ENCODE assay signal across 8 mouse cellular contexts in the genomic region with DNA sequence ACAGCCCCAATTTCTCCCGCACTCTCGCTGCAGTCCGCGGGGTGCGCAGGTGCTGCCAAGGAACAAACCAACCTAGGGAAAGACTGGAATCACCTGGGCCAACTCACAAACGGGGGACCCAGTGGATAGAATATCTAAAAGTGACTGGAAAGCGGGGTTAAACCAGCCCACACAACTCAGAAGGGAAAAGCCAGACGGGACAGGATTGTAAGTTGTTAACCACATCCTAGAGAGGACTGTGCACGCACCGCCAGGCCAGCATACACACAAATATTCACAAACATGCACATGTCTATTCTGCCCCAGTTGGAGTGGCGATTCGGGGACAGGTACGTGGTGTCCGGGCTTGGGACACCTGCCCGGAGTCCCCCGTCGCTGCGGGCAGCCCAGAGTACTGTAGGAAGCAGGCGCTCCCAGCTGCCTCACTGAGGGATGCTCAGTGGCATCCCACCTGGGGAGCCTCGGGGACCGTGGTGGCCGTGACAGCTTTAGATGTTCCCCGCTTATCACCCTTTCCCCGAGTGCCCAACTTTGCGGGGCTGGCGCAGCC. TPM values are rescaled to one million over a fixed set of nuclear protein-coding genes. Genes with fewer than 3 reads are reported as not detected.
DNase-seq lines count a peak whose midpoint lies in the region; ATAC-seq and TF ChIP-seq lines count a peak whose summit lies in the region.

No protein-coding gene starts in this region.

- H3K27ac ChIP-seq in heart, embryonic 11.5 days (ENCODE audit: low read depth, low read length): no peak overlapping the region
- H3K27ac ChIP-seq in hindbrain, embryonic 10.5 days: peak overlapping the region; percentile 91
- no peak overlapping the region for H3K27ac ChIP-seq in liver, embryonic 16.5 days (ENCODE audit: low read length)
- H3K27ac ChIP-seq in stomach, postnatal 0 days (replicated peaks): no peak overlapping the region

- H3K36me3 ChIP-seq in heart, embryonic 11.5 days (ENCODE audit: control insufficient read depth, insufficient read depth, low read length): no peaks in the 10 kb centered on the region
- H3K36me3 ChIP-seq in hindbrain, embryonic 10.5 days: 0 out of 2 replicates have a peak, but pooled peaks cover 4% of the 10 kb centered on the region
- no peaks in the 10 kb centered on the region for H3K36me3 ChIP-seq in liver, embryonic 16.5 days (ENCODE audit: control insufficient read depth, insufficient read depth)
- H3K36me3 ChIP-seq in stomach, postnatal 0 days (ENCODE audit: control insufficient read depth, insufficient read depth, low read length): no peaks in the 10 kb centered on the region

- DNase-seq in heart, adult 9 months (ENCODE audit: low spot score in 2 of 2): no peak
- DNase-seq in B cell, adult 2 months: peak; percentile 17 to 28
- peak; percentile 76 to 79 for DNase-seq in cerebellum, adult 18-20 months
- DNase-seq in hindbrain, embryonic 10.5 days (ENCODE audit: low spot score): no peak
- no peak for DNase-seq in stomach, postnatal 0 days (ENCODE audit: low spot score)
- DNase-seq in c-Kit-positive CD71-positive TER-119-positive erythroid progenitor cells, embryonic 14.5 days (ENCODE audit: low spot score): no peak

- TF ChIP-seq CTCF in stomach, postnatal 0 days (IDR thresholded peaks at IDR 0.05; ENCODE audit: low read depth): no peak; the same call in 1 of the 2 replicates

- peaks cover 17% of the 10 kb centered on the region for H3K27me3 ChIP-seq in heart, embryonic 11.5 days (ENCODE audit: control insufficient read depth, insufficient read depth, low read length)
- peaks cover 31% of the 10 kb centered on the region for H3K27me3 ChIP-seq in hindbrain, embryonic 10.5 days (ENCODE audit: insufficient read depth, poor library complexity, severe bottlenecking)
- peaks cover 28% of the 10 kb centered on the region for H3K27me3 ChIP-seq in liver, embryonic 16.5 days (ENCODE audit: control insufficient read depth, insufficient read depth, low read depth, low read length)
- no peaks in the 10 kb centered on the region for H3K27me3 ChIP-seq in stomach, postnatal 0 days (ENCODE audit: control insufficient read depth, insufficient read depth, low read length)

- peak overlapping the region; percentile 71 for H3K9ac ChIP-seq in heart, embryonic 11.5 days (ENCODE audit: low read depth, low read length)
- no peak overlapping the region for H3K9ac ChIP-seq in liver, embryonic 16.5 days (ENCODE audit: low read depth, low read length)
- peak overlapping the region; percentile 76 for H3K9ac ChIP-seq in stomach, postnatal 0 days (ENCODE audit: low read length)

- no peak for TF ChIP-seq EP300 in stomach, postnatal 0 days (optimal IDR thresholded peaks at IDR 0.05)

- H3K4me1 ChIP-seq in heart, embryonic 11.5 days (ENCODE audit: control insufficient read depth, insufficient read depth, low read length): no peaks in the 10 kb centered on the region
- peaks cover 13% of the 10 kb centered on the region for H3K4me1 ChIP-seq in hindbrain, embryonic 10.5 days (replicated peaks)
- no peaks in the 10 kb centered on the region for H3K4me1 ChIP-seq in liver, embryonic 16.5 days (ENCODE audit: control insufficient read depth, low read depth, low read length)
- H3K4me1 ChIP-seq in stomach, postnatal 0 days (replicated peaks; ENCODE audit: control insufficient read depth, insufficient read depth): no peaks in the 10 kb centered on the region

- H3K4me3 ChIP-seq in heart, embryonic 11.5 days (ENCODE audit: low read depth, low read length): peak overlapping the region; percentile 69
- H3K4me3 ChIP-seq in hindbrain, embryonic 10.5 days: peak overlapping the region; percentile 85
- peak overlapping the region; percentile 60 for H3K4me3 ChIP-seq in liver, embryonic 16.5 days (ENCODE audit: low read depth, low read length)
- H3K4me3 ChIP-seq in stomach, postnatal 0 days (ENCODE audit: low read depth, low read length): peak overlapping the region; percentile 79

- H3K4me2 ChIP-seq in heart, embryonic 11.5 days: peak overlapping the region; percentile 70
- H3K4me2 ChIP-seq in liver, embryonic 16.5 days (ENCODE audit: low read depth, low read length): peak overlapping the region; percentile 62
- H3K4me2 ChIP-seq in stomach, postnatal 0 days (replicated peaks; ENCODE audit: low read depth): peak overlapping the region; percentile 91

- no peak for ATAC-seq in heart, embryonic 11.5 days (replicated peaks; ENCODE audit: insufficient number of reproducible peaks, low FRiP score, low TSS enrichment)
- no peak for ATAC-seq in liver, embryonic 16.5 days (ENCODE audit: low read depth)
- peak; percentile 13; the same call in 1 of the 2 replicates for ATAC-seq in stomach, postnatal 0 days (ENCODE audit: low FRiP score, low TSS enrichment)

- 1% methylated on average over 26 of the region's 26 CpGs for WGBS in heart, embryonic 11.5 days (ENCODE audit: insufficient replicate concordance)
- WGBS in hindbrain, embryonic 10.5 days: under 1% methylated on average over 26 of the region's 26 CpGs
- WGBS in liver, embryonic 16.5 days (ENCODE audit: insufficient replicate concordance): 1% methylated on average over 26 of the region's 26 CpGs
- 2% methylated on average over 26 of the region's 26 CpGs for WGBS in stomach, postnatal 0 days

- H3K9me3 ChIP-seq in heart, embryonic 11.5 days (replicated peaks; ENCODE audit: control insufficient read depth, low read length): peaks cover 3% of the 10 kb centered on the region; the same call in 1 of the 2 replicates
- H3K9me3 ChIP-seq in hindbrain, embryonic 10.5 days: no peaks in the 10 kb centered on the region
- no peaks in the 10 kb centered on the region for H3K9me3 ChIP-seq in liver, embryonic 16.5 days (replicated peaks; ENCODE audit: control insufficient read depth, low read length)
- H3K9me3 ChIP-seq in stomach, postnatal 0 days (ENCODE audit: control insufficient read depth, low read length): no peaks in the 10 kb centered on the region

RNA-seq across cellular contexts. Expression of a gene that starts 1.0 kb away (rescaled TPM):
- polyA plus RNA-seq in heart, embryonic 11.5 days (2014; fragmentation: Nextera tagmentation; extraction: Ambion mirVana): 2.5 and 2.9 TPM in 2 replicates
- polyA plus RNA-seq in hindbrain, embryonic 10.5 days (2016; fragmentation: Nextera tagmentation; extraction: Ambion mirVana): 2.5 and 3.2 TPM in 2 replicates
- polyA plus RNA-seq in liver, embryonic 16.5 days (2015; fragmentation: Nextera tagmentation; extraction: Ambion mirVana): 0.48 TPM in 2 replicates
- 2.2 and 2.4 TPM in 2 replicates for polyA plus RNA-seq in stomach, postnatal 0 days (2015; fragmentation: Nextera tagmentation; extraction: Ambion mirVana)

Comparison
In these comparisons a context has a peak if more than half of its experiments do, and no peak if none do; other contexts are left out.
1. DNase-seq: peak in B cell, adult 2 months (2 of 2) and cerebellum, adult 18-20 months (2 of 2); none in heart, adult 9 months (0 of 2), hindbrain, embryonic 10.5 days (single experiment), stomach, postnatal 0 days (single experiment) and c-Kit-positive CD71-positive TER-119-positive erythroid progenitor cells, embryonic 14.5 days (single experiment).
2. Peak in every context shown above with its lines, with median percentiles within 50 percentile points of each other: H3K4me2 ChIP-seq and H3K4me3 ChIP-seq.